Mouse (Mus musculus): ENCODE results near the gene Snx7. TPM values are rescaled to one million over a fixed set of nuclear protein-coding genes. Genes with fewer than 3 reads are reported as not detected.

Snx7 gene
- polyA plus RNA-seq, 1 experiment: 2.6 TPM

DNA sequence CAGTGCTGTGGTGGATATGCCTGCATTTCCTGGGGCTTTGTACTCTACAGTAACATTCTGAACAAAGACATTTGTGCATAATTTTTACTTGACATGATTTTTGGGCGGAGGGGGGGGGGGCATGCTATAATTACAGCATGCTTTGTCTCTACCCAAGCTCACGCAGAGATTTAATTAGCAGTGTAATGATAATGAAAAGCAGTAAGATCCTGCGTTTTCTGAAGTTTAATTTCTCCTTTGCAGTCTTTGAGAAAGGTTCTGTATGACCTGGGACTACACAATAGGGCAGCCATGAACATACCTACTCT, 16.7 kb downstream of the Snx7 start:
- TF ChIP-seq POLR2A (IDR thresholded peaks at IDR 0.05; ENCODE audit: control insufficient read depth, extremely low read depth, insufficient read depth, low read length, poor library complexity) (no peak), CTCF (IDR thresholded peaks at IDR 0.05; ENCODE audit: borderline replicate concordance, control insufficient read depth, extremely low read depth, insufficient read depth, low read length, poor library complexity) (no peak)
- DNase-seq: no peak
- WGBS: 93% methylated on average over 3 of the region's 3 CpGs
- H3K4me1 ChIP-seq (replicated peaks; ENCODE audit: control insufficient read depth, insufficient read depth, low read length): no peaks in the 10 kb centered on the region
- no peak overlapping the region for H3K27ac ChIP-seq (ENCODE audit: control insufficient read depth, insufficient read depth, low read length)
- no peaks in the 10 kb centered on the region for H3K27me3 ChIP-seq (ENCODE audit: control insufficient read depth, insufficient read depth, low read length)
- no peaks in the 10 kb centered on the region for H3K36me3 ChIP-seq (ENCODE audit: control insufficient read depth, insufficient read depth, low read length)
- H3K4me3 ChIP-seq (ENCODE audit: control insufficient read depth, insufficient read depth, low read length): no peak overlapping the region

DNA sequence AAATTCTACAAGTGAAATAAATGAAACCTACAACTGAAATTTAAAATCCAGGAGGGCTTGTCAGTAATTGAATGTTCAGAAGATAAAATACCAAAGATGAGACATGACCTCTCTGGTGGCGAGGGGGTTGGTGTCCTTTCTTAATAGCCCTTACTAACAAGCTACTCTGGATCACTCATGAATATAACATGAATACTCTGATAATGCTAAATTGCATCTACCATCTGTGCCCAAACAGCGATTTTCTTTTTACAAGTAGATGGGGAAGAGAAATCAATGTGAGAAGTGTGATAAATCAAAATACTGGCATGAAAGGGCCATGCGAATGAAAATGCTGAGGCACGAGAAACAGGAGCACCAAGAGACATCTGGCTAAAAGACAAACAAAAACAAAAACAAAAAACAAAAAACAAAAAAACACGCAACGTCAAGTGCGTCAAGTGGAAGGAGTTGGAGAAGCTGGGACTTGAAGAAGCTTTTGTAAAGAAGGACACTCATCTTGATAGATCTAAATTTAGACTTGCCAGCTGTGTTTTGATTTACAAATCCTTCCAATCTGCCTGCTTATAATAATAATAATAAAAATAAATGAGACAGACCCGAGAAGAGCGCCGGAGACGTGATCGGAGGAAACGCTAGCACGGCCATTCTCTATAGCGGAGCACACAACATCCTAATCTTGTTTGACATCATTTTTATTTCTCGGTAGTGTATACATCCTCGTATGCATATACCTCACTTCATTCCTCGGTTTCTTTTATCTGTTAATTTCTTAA, 17.3 kb downstream of the Snx7 start:
- TF ChIP-seq POLR2A (IDR thresholded peaks at IDR 0.05; ENCODE audit: control insufficient read depth, extremely low read depth, insufficient read depth, low read length, poor library complexity) (no peak), CTCF (IDR thresholded peaks at IDR 0.05; ENCODE audit: borderline replicate concordance, control insufficient read depth, extremely low read depth, insufficient read depth, low read length, poor library complexity) (no peak)
- Histone ChIP-seq H3K36me3 (ENCODE audit: control insufficient read depth, insufficient read depth, low read length) (no peaks in the 10 kb centered on the region), H3K4me1 (replicated peaks; ENCODE audit: control insufficient read depth, insufficient read depth, low read length) (no peaks in the 10 kb centered on the region), H3K27ac (ENCODE audit: control insufficient read depth, insufficient read depth, low read length) (no peak overlapping the region), H3K4me3 (ENCODE audit: control insufficient read depth, insufficient read depth, low read length) (no peak overlapping the region), H3K27me3 (ENCODE audit: control insufficient read depth, insufficient read depth, low read length) (no peaks in the 10 kb centered on the region)
- no peak for DNase-seq
- WGBS: 96% methylated on average over 18 of the region's 18 CpGs

DNA sequence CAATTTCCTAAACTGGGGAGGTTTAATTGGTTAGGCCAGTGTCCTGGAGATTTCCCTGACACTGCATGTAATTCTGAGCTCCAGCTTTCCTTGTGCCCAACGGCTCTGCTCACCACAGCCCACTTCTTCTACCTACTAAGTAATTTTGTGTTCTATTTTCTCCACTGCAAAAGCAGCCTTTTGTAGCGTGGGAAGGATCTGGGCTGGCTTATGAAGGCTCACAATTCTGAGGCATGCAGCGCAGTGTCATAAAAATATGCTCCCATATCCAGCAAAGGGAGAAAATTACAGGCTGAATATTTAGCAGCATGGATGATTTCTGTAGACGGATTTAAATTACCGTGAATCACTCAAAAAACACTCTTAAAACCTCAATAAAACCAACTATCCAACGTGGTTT, 19.9 kb downstream of the Snx7 start:
- no peak for DNase-seq
- Histone ChIP-seq H3K27me3 (ENCODE audit: control insufficient read depth, insufficient read depth, low read length) (no peaks in the 10 kb centered on the region), H3K27ac (ENCODE audit: control insufficient read depth, insufficient read depth, low read length) (no peak overlapping the region), H3K36me3 (ENCODE audit: control insufficient read depth, insufficient read depth, low read length) (no peaks in the 10 kb centered on the region), H3K4me3 (ENCODE audit: control insufficient read depth, insufficient read depth, low read length) (no peak overlapping the region), H3K4me1 (replicated peaks; ENCODE audit: control insufficient read depth, insufficient read depth, low read length) (no peaks in the 10 kb centered on the region)
- no peak for TF ChIP-seq POLR2A (IDR thresholded peaks at IDR 0.05; ENCODE audit: control insufficient read depth, extremely low read depth, insufficient read depth, low read length, poor library complexity)
- TF ChIP-seq CTCF (IDR thresholded peaks at IDR 0.05; ENCODE audit: borderline replicate concordance, control insufficient read depth, extremely low read depth, insufficient read depth, low read length, poor library complexity): no peak
- 90% methylated on average over 6 of the region's 6 CpGs for WGBS

DNA sequence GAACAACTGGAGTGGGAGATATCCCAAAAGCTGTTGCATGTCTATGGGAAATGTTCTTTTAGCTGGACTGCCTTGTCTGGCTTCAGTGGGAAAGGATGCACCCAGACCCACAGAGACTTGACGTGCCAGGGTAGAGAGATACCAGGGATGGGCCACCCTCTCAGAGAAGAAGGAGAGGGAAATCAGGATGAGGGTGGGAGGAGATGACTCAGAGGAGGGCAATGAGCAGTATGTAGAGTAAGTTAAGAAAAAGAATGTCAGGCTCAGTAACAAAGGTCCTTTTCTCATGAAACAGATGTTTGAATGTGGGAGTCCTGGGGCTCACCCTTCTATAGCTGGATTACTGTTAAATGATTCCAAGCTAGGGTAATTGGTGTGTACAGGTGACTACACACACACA, 26.1 kb downstream of the Snx7 start:
- Histone ChIP-seq H3K27ac (ENCODE audit: control insufficient read depth, insufficient read depth, low read length) (no peak overlapping the region), H3K36me3 (ENCODE audit: control insufficient read depth, insufficient read depth, low read length) (no peaks in the 10 kb centered on the region), H3K4me1 (replicated peaks; ENCODE audit: control insufficient read depth, insufficient read depth, low read length) (no peaks in the 10 kb centered on the region), H3K4me3 (ENCODE audit: control insufficient read depth, insufficient read depth, low read length) (no peak overlapping the region), H3K27me3 (ENCODE audit: control insufficient read depth, insufficient read depth, low read length) (no peaks in the 10 kb centered on the region)
- TF ChIP-seq POLR2A (IDR thresholded peaks at IDR 0.05; ENCODE audit: control insufficient read depth, extremely low read depth, insufficient read depth, low read length, poor library complexity) (no peak), CTCF (IDR thresholded peaks at IDR 0.05; ENCODE audit: borderline replicate concordance, control insufficient read depth, extremely low read depth, insufficient read depth, low read length, poor library complexity) (no peak)
- 98% methylated on average over 1 of the region's 1 CpGs for WGBS
- no peak for DNase-seq

DNA sequence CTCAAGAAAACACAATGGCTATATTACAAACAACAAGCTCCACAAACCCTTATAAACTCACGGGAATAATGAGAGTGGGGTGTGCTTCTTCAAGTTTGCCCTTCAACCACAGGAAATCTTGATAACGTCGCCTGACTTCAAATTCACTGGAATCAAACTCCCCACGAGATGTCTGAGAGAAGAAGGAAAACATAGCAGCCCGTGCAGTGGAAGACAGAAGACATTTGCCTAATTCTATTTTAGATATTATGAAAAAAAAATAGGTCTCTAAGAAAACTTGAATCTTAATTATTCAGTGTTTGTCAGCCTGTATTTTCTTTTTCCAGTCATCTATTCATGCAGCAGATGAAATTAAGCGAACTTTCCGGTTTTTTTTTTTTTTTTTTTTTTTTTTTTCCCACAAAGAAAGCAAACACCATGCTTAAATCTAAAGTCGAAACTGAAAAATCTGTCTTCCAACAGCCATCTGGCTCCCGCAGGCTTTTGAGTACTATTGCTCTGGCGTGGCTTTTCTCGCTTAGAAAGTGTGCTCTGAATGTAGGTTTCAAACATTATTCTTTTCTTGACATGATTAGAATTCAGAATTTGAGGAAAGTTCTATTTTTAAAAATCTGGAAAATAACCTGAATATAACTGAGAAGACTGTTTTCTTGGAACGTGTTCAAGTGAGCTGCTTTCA, 28.7 kb downstream of the Snx7 start:
- 87% methylated on average over 12 of the region's 12 CpGs for WGBS
- Histone ChIP-seq H3K4me1 (replicated peaks; ENCODE audit: control insufficient read depth, insufficient read depth, low read length) (no peaks in the 10 kb centered on the region), H3K27ac (ENCODE audit: control insufficient read depth, insufficient read depth, low read length) (no peak overlapping the region), H3K27me3 (ENCODE audit: control insufficient read depth, insufficient read depth, low read length) (no peaks in the 10 kb centered on the region), H3K36me3 (ENCODE audit: control insufficient read depth, insufficient read depth, low read length) (no peaks in the 10 kb centered on the region), H3K4me3 (ENCODE audit: control insufficient read depth, insufficient read depth, low read length) (no peak overlapping the region)
- no peak for DNase-seq
- TF ChIP-seq POLR2A (IDR thresholded peaks at IDR 0.05; ENCODE audit: control insufficient read depth, extremely low read depth, insufficient read depth, low read length, poor library complexity) (no peak), CTCF (IDR thresholded peaks at IDR 0.05; ENCODE audit: borderline replicate concordance, control insufficient read depth, extremely low read depth, insufficient read depth, low read length, poor library complexity) (no peak)

DNA sequence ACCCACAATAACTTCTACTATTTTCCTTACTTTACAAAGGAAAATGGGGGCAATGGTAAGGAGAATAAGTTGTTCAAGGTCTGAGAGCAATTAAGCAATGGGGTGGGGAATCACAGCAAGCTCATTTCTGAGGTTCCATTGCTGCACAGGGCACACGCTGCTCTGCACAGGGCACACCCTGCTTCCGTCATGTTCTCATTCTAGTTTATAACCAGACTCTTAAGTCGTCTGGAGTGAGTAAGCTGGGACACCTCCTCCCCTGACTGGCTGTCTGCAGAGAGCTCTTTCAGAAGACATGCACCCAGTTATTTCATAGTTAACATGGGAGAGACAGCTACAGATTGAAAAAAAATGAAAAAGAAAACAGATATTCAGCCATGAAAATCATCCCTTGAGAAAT, 30.7 kb downstream of the Snx7 start:
- 91% methylated on average over 3 of the region's 3 CpGs for WGBS
- DNase-seq: no peak
- Histone ChIP-seq H3K36me3 (ENCODE audit: control insufficient read depth, insufficient read depth, low read length) (no peaks in the 10 kb centered on the region), H3K27me3 (ENCODE audit: control insufficient read depth, insufficient read depth, low read length) (no peaks in the 10 kb centered on the region), H3K27ac (ENCODE audit: control insufficient read depth, insufficient read depth, low read length) (no peak overlapping the region), H3K4me1 (replicated peaks; ENCODE audit: control insufficient read depth, insufficient read depth, low read length) (no peaks in the 10 kb centered on the region), H3K4me3 (ENCODE audit: control insufficient read depth, insufficient read depth, low read length) (no peak overlapping the region)
- TF ChIP-seq CTCF (IDR thresholded peaks at IDR 0.05; ENCODE audit: borderline replicate concordance, control insufficient read depth, extremely low read depth, insufficient read depth, low read length, poor library complexity) (no peak), POLR2A (IDR thresholded peaks at IDR 0.05; ENCODE audit: control insufficient read depth, extremely low read depth, insufficient read depth, low read length, poor library complexity) (no peak)
